Mouse (Mus musculus) midbrain, embryonic 14.5 days (tissue): ENCODE results near the gene Zfp958. TPM values are rescaled to one million over a fixed set of nuclear protein-coding genes. Genes with fewer than 3 reads are reported as not detected.
A peak's percentile ranks its signal among the peaks of the same experiment; 100 is the strongest.
"Not testable (repeated sequence)": the region's sequence is repeated elsewhere in the genome, so short reads cannot be mapped to it uniquely, and the experiment has no call there.

Experiments used
- ATAC-seq: fragments of 200-750 bp; cut with Nextera tagmentation; 2 replicates; pipeline ENCODE4 v1.8.0; 2017; ENCODE audit warnings: moderate number of reproducible peaks, moderate library complexity; ENCODE audit not compliant: low FRiP score, low TSS enrichment
- DNase-seq: peaks from one replicate; pipeline ENCODE4 v3.0.0-alpha.2; 2015
- H3K27ac ChIP-seq: fragments of 300-500 bp; sonication (generic); replicated peaks from 2 replicates; pipeline ENCODE4 v1.5.1; 2014; ENCODE audit warnings: mild to moderate bottlenecking, low read depth, low read length, moderate library complexity
- H3K27me3 ChIP-seq: fragments of 300-500 bp; sonication (generic); 2 replicates; pipeline ENCODE4 v1.6.1; 2014; ENCODE audit warnings: low read length, control low read depth, mixed read lengths; ENCODE audit not compliant: control insufficient read depth, insufficient read depth
- H3K36me3 ChIP-seq: fragments of 300-500 bp; sonication (generic); 2 replicates; pipeline ENCODE4 v1.6.1; 2014; ENCODE audit warnings: low read length, control low read depth; ENCODE audit not compliant: control insufficient read depth, insufficient read depth
- H3K4me1 ChIP-seq: fragments of 300-500 bp; sonication (generic); 2 replicates; pipeline ENCODE4 v1.6.1; 2014; ENCODE audit warnings: mild to moderate bottlenecking, antibody characterized with exemption, low read length, control low read depth; ENCODE audit not compliant: control insufficient read depth, insufficient read depth
- H3K4me2 ChIP-seq: fragments of 300-500 bp; sonication (generic); 2 replicates; pipeline ENCODE4 v1.6.1; 2014; ENCODE audit warnings: mild to moderate bottlenecking, low read length, moderate library complexity
- H3K4me3 ChIP-seq: fragments of 300-500 bp; sonication (generic); replicated peaks from 2 replicates; pipeline ENCODE4 v1.5.1; 2014; ENCODE audit warnings: low read depth, low read length
- H3K9ac ChIP-seq: fragments of 300-500 bp; sonication (generic); replicated peaks from 2 replicates; pipeline ENCODE4 v1.6.1; 2014; ENCODE audit warnings: mild to moderate bottlenecking, low read length, moderate library complexity
- H3K9me3 ChIP-seq: fragments of 300-500 bp; sonication (generic); 2 replicates; pipeline ENCODE4 v1.6.1; 2016; ENCODE audit warnings: low read length, control low read depth, mixed read lengths; ENCODE audit not compliant: control insufficient read depth
- WGBS: fragments of 180-500 bp; shearing (Covaris S2); extraction: QIAGEN DNeasy Blood & Tissue Kit; methylation state at CpG from one replicate; pipeline ENCODE4 v1.1.7; 2014; 5-methylcytosine and 5-hydroxymethylcytosine counted together
- polyA plus RNA-seq: library from polyadenylated mRNA; unstranded; fragments of >200 nt; fragmentation: Nextera tagmentation; extraction: Ambion mirVana; gene quantifications from 2 replicates; pipeline ENCODE4 v1.2.1, GENCODE M21; 2014

The Zfp958 gene
- polyA plus RNA-seq, 1 experiment from 2014 or later: 19.8 TPM

GRCm38 (mm10) chr8:4627349-4627748, 14.4 kb downstream of the Zfp958 start:
- ATAC-seq: no peak
- no peak overlapping the region for H3K27ac ChIP-seq
- peaks cover 58% of the 10 kb centered on the region for H3K36me3 ChIP-seq
- 95% methylated on average over 1 of the region's 1 CpGs for WGBS
- no peaks in the 10 kb centered on the region for H3K4me1 ChIP-seq
- no peaks in the 10 kb centered on the region for H3K27me3 ChIP-seq
- H3K4me3 ChIP-seq: no peak overlapping the region
- no peak overlapping the region for H3K4me2 ChIP-seq
- H3K9me3 ChIP-seq: peaks cover 69% of the 10 kb centered on the region
- H3K9ac ChIP-seq: no peak overlapping the region
- DNase-seq: no peak

- ATAC-seq: no peak
- Histone ChIP-seq H3K9ac (no peak overlapping the region), H3K4me1 (no peaks in the 10 kb centered on the region), H3K9me3 (peaks cover 8% of the 10 kb centered on the region; the same call in 1 of the 2 replicates), H3K27me3 (no peaks in the 10 kb centered on the region), H3K36me3 (no peaks in the 10 kb centered on the region), H3K27ac (no peak overlapping the region), H3K4me3 (no peak overlapping the region), H3K4me2 (no peak overlapping the region)
- DNase-seq: no peak
- 92% methylated on average over 4 of the region's 4 CpGs for WGBS
Observed at GRCm38 (mm10) chr8:4637071-4637470, 24.1 kb downstream of the Zfp958 start.

- not testable (repeated sequence) for H3K9me3 ChIP-seq, H3K4me1 ChIP-seq, ATAC-seq, DNase-seq, H3K4me3 ChIP-seq, H3K36me3 ChIP-seq, H3K9ac ChIP-seq, H3K27me3 ChIP-seq, H3K4me2 ChIP-seq, H3K27ac ChIP-seq
- 89% methylated on average over 6 of the region's 6 CpGs for whole genome bisulfite sequencing
Observed at GRCm38 (mm10) chr8:4642974-4643373, 30.0 kb downstream of the Zfp958 start.

- DNase-seq (peak; percentile 37), ATAC-seq (no peak)
- Histone ChIP-seq H3K9ac (no peak overlapping the region), H3K9me3 (no peaks in the 10 kb centered on the region), H3K4me1 (no peaks in the 10 kb centered on the region), H3K36me3 (no peaks in the 10 kb centered on the region), H3K27me3 (no peaks in the 10 kb centered on the region), H3K27ac (no peak overlapping the region), H3K4me2 (no peak overlapping the region), H3K4me3 (no peak overlapping the region)
- 91% methylated on average over 7 of the region's 7 CpGs for WGBS
Observed at GRCm38 (mm10) chr8:4656536-4656935, 43.6 kb downstream of the Zfp958 start.

GRCm38 (mm10) chr8:4675191-4676003, 62.4 kb downstream of the Zfp958 start:
- no peak overlapping the region for H3K4me3 ChIP-seq
- WGBS: 88% methylated on average over 17 of the region's 17 CpGs
- ATAC-seq: no peak

GRCm38 (mm10) chr8:4676586-4676985, 63.6 kb downstream of the Zfp958 start:
- no peak for DNase-seq

More at GRCm38 (mm10) chr8:4675191-4676003, 62.4 kb downstream of the Zfp958 start:
- Histone ChIP-seq H3K4me1 (peaks cover 6% of the 10 kb centered on the region), H3K9ac (no peak overlapping the region), H3K27me3 (no peaks in the 10 kb centered on the region), H3K36me3 (no peaks in the 10 kb centered on the region), H3K27ac (no peak overlapping the region), H3K4me2 (no peak overlapping the region), H3K9me3 (peaks cover 4% of the 10 kb centered on the region; the same call in 1 of the 2 replicates)
- no peak for DNase-seq

GRCm38 (mm10) chr8:4677265-4678217, 64.6 kb downstream of the Zfp958 start:
- H3K36me3 ChIP-seq: no peaks in the 10 kb centered on the region
- H3K4me1 ChIP-seq: peaks cover 6% of the 10 kb centered on the region
- H3K27me3 ChIP-seq: no peaks in the 10 kb centered on the region
- peak overlapping the region; percentile 63 for H3K4me2 ChIP-seq
- H3K27ac ChIP-seq: peak overlapping the region; percentile 99
- WGBS: under 1% methylated on average over 72 of the region's 72 CpGs
- peak overlapping the region; percentile 70 for H3K4me3 ChIP-seq
- H3K9me3 ChIP-seq: no peaks in the 10 kb centered on the region
- DNase-seq: peak; percentile 98
- peak; percentile 94 for ATAC-seq
- peak overlapping the region; percentile 78 for H3K9ac ChIP-seq

More at GRCm38 (mm10) chr8:4676586-4676985, 63.6 kb downstream of the Zfp958 start:
- H3K9ac ChIP-seq: peak overlapping the region; percentile 78; the same call in 1 of the 2 replicates
- peak overlapping the region; percentile 70 for H3K4me3 ChIP-seq
- ATAC-seq: no peak
- no peak overlapping the region for H3K27ac ChIP-seq
- H3K4me2 ChIP-seq: peak overlapping the region; percentile 59
- H3K9me3 ChIP-seq: no peaks in the 10 kb centered on the region
- WGBS: 93% methylated on average over 7 of the region's 7 CpGs
- H3K4me1 ChIP-seq: peaks cover 6% of the 10 kb centered on the region
- no peaks in the 10 kb centered on the region for H3K36me3 ChIP-seq
- H3K27me3 ChIP-seq: no peaks in the 10 kb centered on the region

GRCm38 (mm10) chr8:4678218-4678907, 65.4 kb downstream of the Zfp958 start:
- H3K36me3 ChIP-seq: no peaks in the 10 kb centered on the region
- peak overlapping the region; percentile 78 for H3K9ac ChIP-seq
- H3K4me2 ChIP-seq: peak overlapping the region; percentile 63
- H3K4me1 ChIP-seq: peaks cover 6% of the 10 kb centered on the region
- DNase-seq (peak; percentile 96), ATAC-seq (peak; percentile 66)
- peak overlapping the region; percentile 70 for H3K4me3 ChIP-seq
- under 1% methylated on average over 37 of the region's 37 CpGs for WGBS
- H3K9me3 ChIP-seq: no peaks in the 10 kb centered on the region
- H3K27ac ChIP-seq: peak overlapping the region; percentile 99
- H3K27me3 ChIP-seq: no peaks in the 10 kb centered on the region
